Mouse (Mus musculus) heart, adult 2 months (tissue): Measurements from ENCODE around the gene Vegfd. TPM values are rescaled to one million over a fixed set of nuclear protein-coding genes. Genes with fewer than 3 reads are reported as not detected.

Experiments used
- DNase-seq, 2 experiments: peaks; one replicate each; pipeline ENCODE4 v3.0.0; 2021
- H3K27ac ChIP-seq: fragments of 200-600 bp; 2 replicates; pipeline ENCODE4 v1.8.1; 2022
- H3K27me3 ChIP-seq: fragments of 200-500 bp; 2 replicates; pipeline ENCODE4 v1.6.1; 2012; ENCODE audit warnings: mild to moderate bottlenecking, low read length, inconsistent platforms, mixed read lengths; ENCODE audit not compliant: control insufficient read depth, insufficient read depth
- H3K36me3 ChIP-seq: fragments of 200-500 bp; 2 replicates; pipeline ENCODE4 v1.6.1; 2012; ENCODE audit warnings: low read length, inconsistent platforms; ENCODE audit not compliant: control insufficient read depth, insufficient read depth
- H3K4me1 ChIP-seq: fragments of 200-500 bp; 2 replicates; pipeline ENCODE4 v1.6.1; 2011; ENCODE audit warnings: low read length; ENCODE audit not compliant: control insufficient read depth, insufficient read depth
- H3K4me3 ChIP-seq: fragments of 200-600 bp; 2 replicates; pipeline ENCODE4 v1.8.1; 2022
- H3K79me2 ChIP-seq: fragments of 200-500 bp; replicated peaks from 2 replicates; pipeline ENCODE4 v1.6.1; 2012; ENCODE audit warnings: mild to moderate bottlenecking, inconsistent platforms, low read length, moderate library complexity, mixed read lengths; ENCODE audit not compliant: control insufficient read depth, insufficient read depth
- H3K9ac ChIP-seq: fragments of 200-500 bp; 2 replicates; pipeline ENCODE4 v1.6.1; 2012; ENCODE audit warnings: low read depth, mild to moderate bottlenecking, control low read depth, inconsistent platforms, low read length, mixed read lengths
- CTCF ChIP-seq: fragments of 200-600 bp; IDR thresholded peaks from 2 replicates; pipeline ENCODE4 v1.8.1; 2022; ENCODE audit warnings: antibody characterized with exemption, mild to moderate bottlenecking, moderate library complexity
- EP300 ChIP-seq: fragments of 200-500 bp; IDR thresholded peaks from 2 replicates; pipeline ENCODE4 v1.6.1; 2011; ENCODE audit warnings: low read depth, low read length, control low read depth; ENCODE audit not compliant: insufficient read depth
- POLR2A ChIP-seq: fragments of 200-500 bp; IDR thresholded peaks from 2 replicates; pipeline ENCODE4 v1.6.1; 2011; ENCODE audit warnings: mild to moderate bottlenecking, low read depth, low read length, control low read depth; ENCODE audit not compliant: insufficient read depth
- WGBS: fragments of 180-500 bp; shearing (Covaris S2); methylation state at CpG from one replicate; pipeline ENCODE4 v1.1.7; 2018; 5-methylcytosine and 5-hydroxymethylcytosine counted together
- intact Hi-C: fragments of 180-260 bp; cut with DNase I; formaldehyde crosslinking; loops from one replicate; pipeline ENCODE4 v1.15.1; 2025
- polyA plus RNA-seq: library from polyadenylated mRNA; depleted of rRNA; stranded (reverse); fragments of >200 nt; gene quantifications from 2 replicates; pipeline ENCODE4 v1.2.3, GENCODE M21; 2012
- total RNA-seq, 2 experiments: library from RNA; stranded (reverse); gene quantifications; 2 replicates each; pipeline ENCODE4 v1.2.3; 2021

The Vegfd gene
- total and polyA plus RNA-seq, 3 experiments = 1.4 to 3.0 (median 2.8) TPM

- Histone ChIP-seq H3K4me1 (no peaks in the 10 kb centered on the region; the same call in 1 of the 2 replicates), H3K79me2 (no peaks in the 10 kb centered on the region), H3K4me3 (peak within 1 kb of the TSS; percentile 33), H3K36me3 (no peaks in the 10 kb centered on the region), H3K9ac (no peak within 1 kb of the TSS; the same call in 1 of the 2 replicates), H3K27ac (peak within 1 kb of the TSS; percentile 84), H3K27me3 (no peaks in the 10 kb centered on the region)
- 43% methylated on average over 8 of the region's 8 CpGs for WGBS
- no peak for TF ChIP-seq CTCF
- TF ChIP-seq POLR2A = 0 out of 2 replicates have a peak, but pooled peaks have one; percentile 18
- no peak for TF ChIP-seq EP300
- peak in 1 of 2 experiments; percentile 7 for DNase-seq
- intact Hi-C loops = no loop called here
Observed at GRCm38 (mm10) chrX:164436709-164437108, 63.5 kb downstream of the Vegfd start, which contains the start of gene Asb11. TSS of gene Asb11 (plus strand) at chrX:164436994.

GRCm38 (mm10) chrX:164439462-164439861 is 66.3 kb downstream of the Vegfd start:
- Histone ChIP-seq H3K79me2 (no peaks in the 10 kb centered on the region), H3K27ac (peak overlapping the region; percentile 84), H3K4me3 (peak overlapping the region; percentile 33; the same call in 1 of the 2 replicates), H3K36me3 (no peaks in the 10 kb centered on the region), H3K4me1 (no peaks in the 10 kb centered on the region; the same call in 1 of the 2 replicates), H3K27me3 (no peaks in the 10 kb centered on the region), H3K9ac (peak overlapping the region; percentile 30; the same call in 1 of the 2 replicates)
- WGBS = 68% methylated on average over 7 of the region's 7 CpGs
- no peak for DNase-seq
- intact Hi-C loops = no loop called here
- TF ChIP-seq EP300 = no peak
- no peak for TF ChIP-seq POLR2A
- TF ChIP-seq CTCF = no peak

- intact Hi-C loops = no loop called here
- H3K27ac ChIP-seq = peak overlapping the region; percentile 84
- H3K4me1 ChIP-seq = no peaks in the 10 kb centered on the region; the same call in 1 of the 2 replicates
- no peaks in the 10 kb centered on the region for H3K36me3 ChIP-seq
- WGBS = 34% methylated on average over 2 of the region's 2 CpGs
- H3K27me3 ChIP-seq = no peaks in the 10 kb centered on the region
- H3K9ac ChIP-seq = no peak overlapping the region
- H3K4me3 ChIP-seq = no peak overlapping the region
- no peak for TF ChIP-seq EP300
- TF ChIP-seq POLR2A = 0 out of 2 replicates have a peak, but pooled peaks have one; percentile 27
- no peak for TF ChIP-seq CTCF
- DNase-seq = peak; percentile 35 to 57
- H3K79me2 ChIP-seq = no peaks in the 10 kb centered on the region
Observed at GRCm38 (mm10) chrX:164440140-164440539, 67.0 kb downstream of the Vegfd start.

- peak overlapping the region; percentile 84 for H3K27ac ChIP-seq
- TF ChIP-seq POLR2A = no peak
- TF ChIP-seq EP300 = no peak
- no peak for TF ChIP-seq CTCF
- 45% methylated on average over 3 of the region's 3 CpGs for WGBS
- no peak overlapping the region for H3K9ac ChIP-seq
- no peaks in the 10 kb centered on the region for H3K79me2 ChIP-seq
- no peaks in the 10 kb centered on the region for H3K27me3 ChIP-seq
- DNase-seq = no peak
- no peaks in the 10 kb centered on the region for H3K36me3 ChIP-seq
- H3K4me1 ChIP-seq = no peaks in the 10 kb centered on the region; the same call in 1 of the 2 replicates
- no peak overlapping the region for H3K4me3 ChIP-seq
- intact Hi-C loops = no loop called here
Observed at GRCm38 (mm10) chrX:164440703-164441102, 67.5 kb downstream of the Vegfd start.

- Histone ChIP-seq H3K79me2 (no peaks in the 10 kb centered on the region), H3K27me3 (no peaks in the 10 kb centered on the region), H3K36me3 (no peaks in the 10 kb centered on the region), H3K4me1 (no peaks in the 10 kb centered on the region; the same call in 1 of the 2 replicates), H3K4me3 (no peak overlapping the region), H3K9ac (no peak overlapping the region), H3K27ac (peak overlapping the region; percentile 84)
- 72% methylated on average over 3 of the region's 3 CpGs for WGBS
- intact Hi-C loops = no loop called here
- TF ChIP-seq EP300 = no peak
- no peak for TF ChIP-seq CTCF
- no peak for TF ChIP-seq POLR2A
- peak in 1 of 2 experiments; percentile 5 for DNase-seq
Observed at GRCm38 (mm10) chrX:164441306-164441705, 68.1 kb downstream of the Vegfd start.

- Histone ChIP-seq H3K4me3 (no peak overlapping the region), H3K36me3 (no peaks in the 10 kb centered on the region), H3K27me3 (no peaks in the 10 kb centered on the region), H3K9ac (no peak overlapping the region), H3K27ac (no peak overlapping the region), H3K79me2 (no peaks in the 10 kb centered on the region), H3K4me1 (no peaks in the 10 kb centered on the region; the same call in 1 of the 2 replicates)
- intact Hi-C loops = loop anchor here (5.0 kb wide), 1 partner anchor 263 kb away; no protein-coding TSS in a partner anchor
- WGBS = 84% methylated on average over 12 of the region's 12 CpGs
- TF ChIP-seq POLR2A = no peak
- TF ChIP-seq CTCF = no peak
- TF ChIP-seq EP300 = no peak
- no peak for DNase-seq
Observed at GRCm38 (mm10) chrX:164445601-164446000, 72.4 kb downstream of the Vegfd start.
